Mouse (Mus musculus) cerebellum, adult 9-10 months (tissue): ENCODE measurements at regions not wholly inside any gene's neighbourhood (a gene's known extent, or its start where the extent isn't known, plus 50 kb on each side); places are given as distances from the start of the nearest gene placed in this dataset.

Experiments used
- DNase-seq: peaks from one replicate; pipeline ENCODE4 v3.0.0; 2022

- DNase-seq, result no peak
These were observed 363.2 kb upstream of the Npvf start for GRCm38 (mm10) chr6:51017260-51017999.

GRCm38 (mm10) chr6:51021206-51021605 is 367.0 kb upstream of the Npvf start:
- DNase-seq, result no peak

GRCm38 (mm10) chr6:51023361-51023760 is 369.1 kb upstream of the Npvf start:
- no peak for DNase-seq

GRCm38 (mm10) chr6:51024756-51025155 is 370.5 kb upstream of the Npvf start:
- no peak for DNase-seq

- DNase-seq, result no peak
These were observed 371.2 kb upstream of the Npvf start for GRCm38 (mm10) chr6:51025411-51025810.

- DNase-seq, result no peak
These were observed 373.1 kb upstream of the Npvf start for GRCm38 (mm10) chr6:51027296-51027695.

- no peak for DNase-seq
These were observed 375.3 kb upstream of the Npvf start for GRCm38 (mm10) chr6:51029516-51029915.

- no peak for DNase-seq
These were observed 375.7 kb upstream of the Npvf start for GRCm38 (mm10) chr6:51029953-51030352.

GRCm38 (mm10) chr6:51033835-51034234 is 379.6 kb upstream of the Npvf start:
- no peak for DNase-seq

- no peak for DNase-seq
These were observed 381.8 kb upstream of the Npvf start for GRCm38 (mm10) chr6:51036074-51036473.

- no peak for DNase-seq
These were observed 382.3 kb upstream of the Npvf start for GRCm38 (mm10) chr6:51036553-51036952.

- no peak for DNase-seq
These were observed 382.7 kb upstream of the Npvf start for GRCm38 (mm10) chr6:51036956-51037355.

- DNase-seq, result no peak
These were observed 385.4 kb upstream of the Npvf start for GRCm38 (mm10) chr6:51039486-51040180.

GRCm38 (mm10) chr6:51043970-51044369 is 388.5 kb upstream of the Nfe2l3 start:
- DNase-seq, result no peak

GRCm38 (mm10) chr6:51044873-51045272 is 387.6 kb upstream of the Nfe2l3 start:
- no peak for DNase-seq

GRCm38 (mm10) chr6:51052451-51052921 is 380.0 kb upstream of the Nfe2l3 start:
- DNase-seq, result no peak

GRCm38 (mm10) chr6:51057229-51057628 is 375.2 kb upstream of the Nfe2l3 start:
- peak; percentile 12 for DNase-seq

GRCm38 (mm10) chr6:51059923-51060847 is 372.3 kb upstream of the Nfe2l3 start:
- no peak for DNase-seq

GRCm38 (mm10) chr6:51060848-51061535 is 371.5 kb upstream of the Nfe2l3 start:
- no peak for DNase-seq

- no peak for DNase-seq
These were observed 367.3 kb upstream of the Nfe2l3 start for GRCm38 (mm10) chr6:51065156-51065555.

- no peak for DNase-seq
These were observed 365.1 kb upstream of the Nfe2l3 start for GRCm38 (mm10) chr6:51067332-51067731.

- no peak for DNase-seq
These were observed 362.5 kb upstream of the Nfe2l3 start for GRCm38 (mm10) chr6:51069945-51070344.

- DNase-seq, result no peak
These were observed 361.2 kb upstream of the Nfe2l3 start for GRCm38 (mm10) chr6:51071243-51071642.
